Mouse (Mus musculus) stomach, embryonic 14.5 days (tissue): ENCODE data around the gene Soat2. TPM values are rescaled to one million over a fixed set of nuclear protein-coding genes. Genes with fewer than 3 reads are reported as not detected.

Source experiments
- ATAC-seq: fragments of 200-750 bp; cut with Nextera tagmentation; 2 replicates; pipeline ENCODE4 v1.8.0; 2017; ENCODE audit warnings: low read depth, moderate TSS enrichment; ENCODE audit not compliant: insufficient number of reproducible peaks, insufficient read depth, low FRiP score
- H3K27ac ChIP-seq: fragments of 300-500 bp; sonication (generic); 2 replicates; pipeline ENCODE4 v1.5.1; 2014; ENCODE audit warnings: mild to moderate bottlenecking, low read length, moderate library complexity, mixed read lengths
- H3K27me3 ChIP-seq: fragments of 300-500 bp; sonication (generic); 2 replicates; pipeline ENCODE4 v1.6.1; 2014; ENCODE audit warnings: low read length, control low read depth, mixed read lengths; ENCODE audit not compliant: control insufficient read depth, insufficient read depth
- H3K36me3 ChIP-seq: fragments of 300-500 bp; sonication (generic); 2 replicates; pipeline ENCODE4 v1.6.1; 2014; ENCODE audit warnings: mild to moderate bottlenecking, control low read depth, low read length, moderate library complexity, mixed read lengths; ENCODE audit not compliant: control insufficient read depth, insufficient read depth
- H3K4me1 ChIP-seq: fragments of 300-500 bp; sonication (generic); 2 replicates; pipeline ENCODE4 v1.6.1; 2014; ENCODE audit warnings: low read length, control low read depth, mixed read lengths; ENCODE audit not compliant: control insufficient read depth, insufficient read depth
- H3K4me2 ChIP-seq: fragments of 300-500 bp; sonication (generic); replicated peaks from 2 replicates; pipeline ENCODE4 v1.6.1; 2014; ENCODE audit warnings: low read depth, low read length, control low read depth
- H3K4me3 ChIP-seq: fragments of 300-500 bp; sonication (generic); 2 replicates; pipeline ENCODE4 v1.5.1; 2014; ENCODE audit warnings: low read depth, low read length, control low read depth
- H3K9ac ChIP-seq: fragments of 300-500 bp; sonication (generic); replicated peaks from 2 replicates; pipeline ENCODE4 v1.6.1; 2014; ENCODE audit warnings: low read depth, mild to moderate bottlenecking, control low read depth, low read length, moderate library complexity, mixed read lengths
- H3K9me3 ChIP-seq: fragments of 300-500 bp; sonication (generic); 2 replicates; pipeline ENCODE4 v1.6.1; 2016; ENCODE audit warnings: low read depth, low read length, control low read depth; ENCODE audit not compliant: control insufficient read depth
- WGBS: fragments of 180-500 bp; shearing (Covaris S2); extraction: QIAGEN DNeasy Blood & Tissue Kit; methylation state at CpG from one replicate; pipeline ENCODE4 v1.1.7; 2014; 5-methylcytosine and 5-hydroxymethylcytosine counted together
- polyA plus RNA-seq: library from polyadenylated mRNA; unstranded; fragments of >200 nt; fragmentation: Nextera tagmentation; extraction: Ambion mirVana; gene quantifications from 2 replicates; pipeline ENCODE4 v1.2.1, GENCODE M21; 2014

The Soat2 gene
- polyA plus RNA-seq: 2.1 and 2.2 TPM in 2 replicates

GRCm38 (mm10) chr15:102150301-102151135 lies at the start of gene Soat2:
Gene Soat2 (plus strand): TSS chr15:102150526.
- H3K9me3 ChIP-seq: 0 out of 2 replicates have a peak, but pooled peaks cover 2% of the 10 kb centered on the region
- peaks cover 17% of the 10 kb centered on the region; the same call in 1 of the 2 replicates for H3K4me1 ChIP-seq
- peak within 1 kb of the TSS; percentile 3; the same call in 1 of the 2 replicates for H3K27ac ChIP-seq
- H3K36me3 ChIP-seq: no peaks in the 10 kb centered on the region
- peak; percentile 42; the same call in 1 of the 2 replicates for ATAC-seq
- 31% methylated on average over 20 of the region's 20 CpGs for WGBS
- no peak within 1 kb of the TSS for H3K4me3 ChIP-seq
- no peaks in the 10 kb centered on the region for H3K27me3 ChIP-seq
- no peak within 1 kb of the TSS; the same call in 1 of the 2 replicates for H3K4me2 ChIP-seq
- no peak within 1 kb of the TSS for H3K9ac ChIP-seq

- H3K9me3 ChIP-seq: no peaks in the 10 kb centered on the region
- WGBS: 11% methylated on average over 10 of the region's 10 CpGs
- ATAC-seq: peak; percentile 60
- no peaks in the 10 kb centered on the region for H3K27me3 ChIP-seq
- H3K36me3 ChIP-seq: peaks cover 17% of the 10 kb centered on the region; the same call in 1 of the 2 replicates
- H3K27ac ChIP-seq: peak overlapping the region; percentile 99
- H3K9ac ChIP-seq: peak overlapping the region; percentile 65; the same call in 1 of the 2 replicates
- H3K4me1 ChIP-seq: peaks cover 68% of the 10 kb centered on the region
- peak overlapping the region; percentile 61 for H3K4me3 ChIP-seq
- H3K4me2 ChIP-seq: peak overlapping the region; percentile 84
Measured at GRCm38 (mm10) chr15:102100996-102101671, 49.2 kb upstream of the Soat2 start.

GRCm38 (mm10) chr15:102101672-102102541 lies 48.4 kb upstream of the Soat2 start:
- H3K27me3 ChIP-seq: no peaks in the 10 kb centered on the region
- H3K9ac ChIP-seq: peak overlapping the region; percentile 58; the same call in 1 of the 2 replicates
- ATAC-seq: peak; percentile 10; the same call in 1 of the 2 replicates
- H3K4me2 ChIP-seq: peak overlapping the region; percentile 84
- H3K4me1 ChIP-seq: peaks cover 75% of the 10 kb centered on the region
- H3K36me3 ChIP-seq: peaks cover 19% of the 10 kb centered on the region; the same call in 1 of the 2 replicates
- H3K9me3 ChIP-seq: no peaks in the 10 kb centered on the region
- H3K27ac ChIP-seq: peak overlapping the region; percentile 99
- WGBS: 16% methylated on average over 11 of the region's 11 CpGs
- H3K4me3 ChIP-seq: peak overlapping the region; percentile 61

- peak overlapping the region; percentile 58; the same call in 1 of the 2 replicates for H3K9ac ChIP-seq
- WGBS: 13% methylated on average over 6 of the region's 6 CpGs
- H3K36me3 ChIP-seq: peaks cover 16% of the 10 kb centered on the region; the same call in 1 of the 2 replicates
- peak overlapping the region; percentile 84 for H3K4me2 ChIP-seq
- peaks cover 78% of the 10 kb centered on the region for H3K4me1 ChIP-seq
- peak overlapping the region; percentile 61 for H3K4me3 ChIP-seq
- ATAC-seq: no peak
- H3K27ac ChIP-seq: peak overlapping the region; percentile 99
- H3K27me3 ChIP-seq: no peaks in the 10 kb centered on the region
- H3K9me3 ChIP-seq: no peaks in the 10 kb centered on the region
Measured at GRCm38 (mm10) chr15:102102548-102103121, 47.7 kb upstream of the Soat2 start.

- Histone ChIP-seq H3K4me1 (peaks cover 74% of the 10 kb centered on the region), H3K9ac (peak overlapping the region; percentile 58; the same call in 1 of the 2 replicates), H3K9me3 (no peaks in the 10 kb centered on the region), H3K36me3 (peaks cover 21% of the 10 kb centered on the region; the same call in 1 of the 2 replicates), H3K27me3 (no peaks in the 10 kb centered on the region), H3K4me3 (peak overlapping the region; percentile 61), H3K4me2 (peak overlapping the region; percentile 84), H3K27ac (peak overlapping the region; percentile 99)
- no peak for ATAC-seq
- 9% methylated on average over 14 of the region's 14 CpGs for WGBS
Measured at GRCm38 (mm10) chr15:102103371-102103946, 46.9 kb upstream of the Soat2 start.

- WGBS: 21% methylated on average over 12 of the region's 12 CpGs
- H3K36me3 ChIP-seq: peaks cover 26% of the 10 kb centered on the region; the same call in 1 of the 2 replicates
- no peak for ATAC-seq
- no peaks in the 10 kb centered on the region for H3K27me3 ChIP-seq
- H3K9ac ChIP-seq: peak overlapping the region; percentile 58; the same call in 1 of the 2 replicates
- H3K9me3 ChIP-seq: no peaks in the 10 kb centered on the region
- H3K4me2 ChIP-seq: peak overlapping the region; percentile 84
- peak overlapping the region; percentile 61 for H3K4me3 ChIP-seq
- H3K4me1 ChIP-seq: peaks cover 70% of the 10 kb centered on the region
- peak overlapping the region; percentile 99 for H3K27ac ChIP-seq
Measured at GRCm38 (mm10) chr15:102103947-102104555, 46.3 kb upstream of the Soat2 start.

GRCm38 (mm10) chr15:102105360-102105759 lies 45.0 kb upstream of the Soat2 start:
- Histone ChIP-seq H3K4me1 (peaks cover 60% of the 10 kb centered on the region), H3K9me3 (no peaks in the 10 kb centered on the region)

More at GRCm38 (mm10) chr15:102105360-102105759, 45.0 kb upstream of the Soat2 start:
- Histone ChIP-seq H3K36me3 (peaks cover 35% of the 10 kb centered on the region), H3K4me3 (no peak overlapping the region), H3K27ac (no peak overlapping the region), H3K4me2 (no peak overlapping the region), H3K9ac (no peak overlapping the region), H3K27me3 (no peaks in the 10 kb centered on the region)
- 54% methylated on average over 5 of the region's 5 CpGs for WGBS
- no peak for ATAC-seq
